Mouse (Mus musculus) stomach, embryonic 16.5 days (tissue): ENCODE results near the gene Slc7a8. TPM values are rescaled to one million over a fixed set of nuclear protein-coding genes. Genes with fewer than 3 reads are reported as not detected.
A peak's percentile ranks its signal among the peaks of the same experiment; 100 is the strongest.
"Not testable (repeated sequence)": the region's sequence is repeated elsewhere in the genome, so short reads cannot be mapped to it uniquely, and the experiment has no call there.

ENCODE experiments used
- ATAC-seq: fragments of 200-750 bp; cut with Nextera tagmentation; 2 replicates; pipeline ENCODE4 v1.8.0; 2017; ENCODE audit warnings: moderate number of reproducible peaks, moderate TSS enrichment; ENCODE audit not compliant: insufficient read depth, low FRiP score
- H3K27ac ChIP-seq: fragments of 300-500 bp; sonication (generic); 2 replicates; pipeline ENCODE4 v1.5.1; 2014; ENCODE audit warnings: low read length
- H3K27me3 ChIP-seq: fragments of 300-500 bp; sonication (generic); 2 replicates; pipeline ENCODE4 v1.6.1; 2014; ENCODE audit warnings: low read length, control low read depth, mixed read lengths; ENCODE audit not compliant: control insufficient read depth, insufficient read depth
- H3K36me3 ChIP-seq: fragments of 300-500 bp; sonication (generic); 2 replicates; pipeline ENCODE4 v1.6.1; 2014; ENCODE audit warnings: low read length; ENCODE audit not compliant: control insufficient read depth, insufficient read depth
- H3K4me1 ChIP-seq: fragments of 300-500 bp; sonication (generic); 2 replicates; pipeline ENCODE4 v1.6.1; 2014; ENCODE audit warnings: low read length, control low read depth, mixed read lengths; ENCODE audit not compliant: control insufficient read depth, insufficient read depth
- H3K4me2 ChIP-seq: fragments of 300-500 bp; sonication (generic); 2 replicates; pipeline ENCODE4 v1.6.1; 2014; ENCODE audit warnings: low read depth, low read length, mixed read lengths
- H3K4me3 ChIP-seq: fragments of 300-500 bp; sonication (generic); replicated peaks from 2 replicates; pipeline ENCODE4 v1.5.1; 2014; ENCODE audit warnings: mild to moderate bottlenecking, low read length
- H3K9ac ChIP-seq: fragments of 300-500 bp; sonication (generic); 2 replicates; pipeline ENCODE4 v1.6.1; 2014; ENCODE audit warnings: low read length
- H3K9me3 ChIP-seq: fragments of 300-500 bp; sonication (generic); replicated peaks from 2 replicates; pipeline ENCODE4 v1.6.1; 2016; ENCODE audit warnings: low read length, control low read depth; ENCODE audit not compliant: control insufficient read depth
- WGBS: fragments of 180-500 bp; shearing (Covaris S2); extraction: QIAGEN DNeasy Blood & Tissue Kit; methylation state at CpG from one replicate; pipeline ENCODE4 v1.1.7; 2014; 5-methylcytosine and 5-hydroxymethylcytosine counted together
- polyA plus RNA-seq: library from polyadenylated mRNA; unstranded; fragments of >200 nt; fragmentation: Nextera tagmentation; extraction: Ambion mirVana; gene quantifications from 2 replicates; pipeline ENCODE4 v1.2.1, GENCODE M21; 2015

Slc7a8 gene
- polyA plus RNA-seq, 1 experiment from 2014 or later, result 10.2 TPM

DNA sequence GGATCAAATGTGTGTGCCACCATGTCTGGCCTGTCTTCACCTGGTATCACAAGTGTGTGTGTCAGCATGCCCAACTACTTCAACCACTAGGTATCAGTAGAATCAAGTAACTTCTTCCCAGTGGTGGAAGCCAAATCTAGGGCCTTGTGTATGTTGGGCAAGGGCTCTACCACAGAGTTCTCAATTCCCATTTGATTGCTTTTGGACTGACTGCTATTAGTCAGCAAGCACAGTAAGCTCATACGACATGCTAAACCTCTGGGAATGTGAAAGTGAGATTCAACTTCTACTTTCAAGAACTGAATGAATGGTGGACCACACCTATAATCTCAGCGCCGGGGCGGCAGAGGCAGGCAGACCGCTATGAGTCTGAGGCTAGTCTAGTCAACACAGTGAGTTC lies 11.4 kb downstream of the Slc7a8 start:
- ATAC-seq, result no peak

DNA sequence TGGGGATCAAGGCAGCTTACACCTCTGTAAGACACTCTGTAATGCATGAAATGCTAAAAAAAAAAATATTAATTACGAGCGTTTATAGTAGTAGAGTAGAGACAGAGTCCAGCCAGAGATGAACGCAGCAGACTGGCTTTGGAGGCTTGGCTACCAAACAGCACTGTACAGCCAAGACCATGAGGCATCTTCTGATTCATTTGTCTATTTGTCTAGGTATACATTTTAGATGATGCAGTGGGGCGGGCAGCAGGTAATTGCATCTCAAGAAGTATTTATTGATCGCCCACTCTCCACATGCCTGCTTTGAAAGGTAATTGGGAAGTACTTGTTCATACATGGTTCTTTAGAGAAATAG lies 12.7 kb downstream of the Slc7a8 start:
- WGBS, result 83% methylated on average over 5 of the region's 5 CpGs
- Histone ChIP-seq H3K9me3 (no peaks in the 10 kb centered on the region), H3K27me3 (no peaks in the 10 kb centered on the region), H3K4me1 (no peaks in the 10 kb centered on the region), H3K4me3 (no peak overlapping the region), H3K9ac (no peak overlapping the region), H3K4me2 (no peak overlapping the region), H3K36me3 (no peaks in the 10 kb centered on the region), H3K27ac (no peak overlapping the region)
- no peak for ATAC-seq

More for the DNA sequence above, 11.4 kb downstream of the Slc7a8 start:
- H3K9me3 ChIP-seq, result no peaks in the 10 kb centered on the region
- H3K27ac ChIP-seq, result no peak overlapping the region
- H3K9ac ChIP-seq, result no peak overlapping the region
- H3K4me3 ChIP-seq, result no peak overlapping the region
- 91% methylated on average over 5 of the region's 5 CpGs for WGBS
- no peaks in the 10 kb centered on the region for H3K36me3 ChIP-seq
- H3K4me1 ChIP-seq, result no peaks in the 10 kb centered on the region
- no peaks in the 10 kb centered on the region for H3K27me3 ChIP-seq
- no peak overlapping the region for H3K4me2 ChIP-seq

GRCm38 (mm10) chr14:54768314-54769067 lies 13.3 kb downstream of the Slc7a8 start:
- WGBS, result 73% methylated on average over 10 of the region's 10 CpGs

DNA sequence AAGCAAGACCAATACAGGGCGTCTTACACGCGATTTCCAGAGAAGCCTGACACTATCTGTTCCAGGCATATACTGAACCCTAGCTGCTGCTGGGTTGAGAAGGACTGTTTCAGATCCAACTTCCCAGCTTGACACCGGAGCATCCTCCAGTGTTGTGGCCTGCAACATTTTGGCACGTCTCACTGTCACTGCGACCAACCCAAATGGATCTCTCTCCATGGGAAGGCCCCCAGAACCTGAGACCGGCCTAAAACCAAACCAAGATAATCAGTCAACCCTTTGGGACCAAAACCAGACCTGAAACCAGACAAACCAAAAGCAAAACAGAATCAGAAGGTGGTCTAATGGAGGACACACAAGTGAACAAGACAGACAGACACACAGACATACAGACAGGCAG lies 14.8 kb downstream of the Slc7a8 start:
- H3K9me3 ChIP-seq, ATAC-seq, H3K36me3 ChIP-seq, H3K4me2 ChIP-seq, H3K4me1 ChIP-seq, H3K4me3 ChIP-seq, H3K9ac ChIP-seq, H3K27ac ChIP-seq, H3K27me3 ChIP-seq: not testable (repeated sequence)
- 86% methylated on average over 6 of the region's 7 CpGs for WGBS

More at GRCm38 (mm10) chr14:54768314-54769067, 13.3 kb downstream of the Slc7a8 start:
- H3K4me2 ChIP-seq, result no peak overlapping the region
- no peaks in the 10 kb centered on the region for H3K4me1 ChIP-seq
- no peak overlapping the region for H3K4me3 ChIP-seq
- no peaks in the 10 kb centered on the region for H3K9me3 ChIP-seq
- H3K27me3 ChIP-seq, result no peaks in the 10 kb centered on the region
- no peak overlapping the region for H3K9ac ChIP-seq
- ATAC-seq, result no peak
- H3K36me3 ChIP-seq, result no peaks in the 10 kb centered on the region
- H3K27ac ChIP-seq, result no peak overlapping the region

DNA sequence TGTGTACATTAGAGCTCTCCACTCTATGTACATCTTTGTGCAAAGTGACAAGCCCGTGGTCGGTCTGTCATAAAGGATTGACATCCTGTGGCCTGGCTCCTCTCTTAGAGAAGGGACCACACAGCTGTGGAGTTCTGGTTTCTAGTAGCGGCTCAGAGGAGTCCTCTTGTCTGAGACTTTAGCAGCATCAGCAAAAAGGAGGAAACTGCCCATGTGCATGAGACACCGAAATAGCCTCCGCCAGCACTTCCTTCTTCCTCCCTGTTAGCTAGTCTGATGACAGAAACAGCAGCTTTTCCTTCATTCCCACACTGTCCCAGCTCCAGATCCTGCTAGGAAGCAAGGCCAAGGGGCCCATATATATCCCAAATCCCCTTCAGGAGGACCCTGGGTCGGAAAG lies 25.4 kb downstream of the Slc7a8 start:
- peaks cover 10% of the 10 kb centered on the region; the same call in 1 of the 2 replicates for H3K4me1 ChIP-seq
- H3K9ac ChIP-seq, result no peak overlapping the region
- H3K36me3 ChIP-seq, result no peaks in the 10 kb centered on the region
- no peak for ATAC-seq
- 61% methylated on average over 6 of the region's 6 CpGs for WGBS
- no peak overlapping the region for H3K4me3 ChIP-seq
- H3K27me3 ChIP-seq, result no peaks in the 10 kb centered on the region
- 0 out of 2 replicates have a peak overlapping the region, but pooled peaks have one; percentile 11 for H3K27ac ChIP-seq
- H3K9me3 ChIP-seq, result no peaks in the 10 kb centered on the region
- H3K4me2 ChIP-seq, result no peak overlapping the region

- Histone ChIP-seq H3K36me3 (no peaks in the 10 kb centered on the region), H3K4me2 (peak overlapping the region; percentile 27), H3K27ac (peak overlapping the region; percentile 31), H3K9me3 (no peaks in the 10 kb centered on the region), H3K4me1 (peaks cover 10% of the 10 kb centered on the region; the same call in 1 of the 2 replicates), H3K9ac (no peak overlapping the region), H3K27me3 (no peaks in the 10 kb centered on the region), H3K4me3 (0 out of 2 replicates have a peak overlapping the region, but pooled peaks have one; percentile 2)
- 17% methylated on average over 6 of the region's 6 CpGs for WGBS
- peak; percentile 86 for ATAC-seq
These were observed 27.1 kb downstream of the Slc7a8 start for GRCm38 (mm10) chr14:54754602-54755018.

- Histone ChIP-seq H3K9me3 (no peaks in the 10 kb centered on the region), H3K9ac (no peak overlapping the region), H3K27ac (no peak overlapping the region), H3K4me3 (0 out of 2 replicates have a peak overlapping the region, but pooled peaks have one; percentile 2), H3K36me3 (no peaks in the 10 kb centered on the region), H3K27me3 (no peaks in the 10 kb centered on the region), H3K4me2 (peak overlapping the region; percentile 27), H3K4me1 (peaks cover 10% of the 10 kb centered on the region; the same call in 1 of the 2 replicates)
- no peak for ATAC-seq
- WGBS, result 68% methylated on average over 14 of the region's 14 CpGs
These were observed 27.7 kb downstream of the Slc7a8 start for GRCm38 (mm10) chr14:54753986-54754601.

- 74% methylated on average over 6 of the region's 6 CpGs for WGBS
- H3K4me3 ChIP-seq, result no peak overlapping the region
- ATAC-seq, result no peak
These were observed 28.8 kb downstream of the Slc7a8 start for GRCm38 (mm10) chr14:54752938-54753337.

DNA sequence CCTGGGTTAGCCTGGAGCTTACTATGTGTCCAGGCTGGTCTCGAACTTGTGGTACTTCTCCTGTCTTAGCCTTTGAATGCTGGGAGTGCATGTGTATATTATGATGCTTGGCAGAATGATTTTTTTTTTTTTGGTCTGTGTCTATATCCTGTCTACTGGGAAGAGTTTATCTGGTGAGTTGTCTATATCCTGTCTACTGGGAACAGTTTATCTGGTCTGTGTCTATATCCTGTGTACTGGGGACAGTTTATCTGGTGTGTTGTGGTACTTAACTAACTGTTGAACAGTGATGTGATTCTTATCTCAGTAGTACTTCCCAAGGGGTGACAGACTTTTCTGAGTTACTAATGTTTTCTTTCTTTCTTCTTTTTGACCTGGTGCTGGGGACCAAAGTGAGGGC lies 30.0 kb downstream of the Slc7a8 start:
- Histone ChIP-seq H3K36me3 (no peaks in the 10 kb centered on the region), H3K9ac (no peak overlapping the region), H3K4me3 (no peak overlapping the region), H3K27ac (no peak overlapping the region), H3K4me2 (no peak overlapping the region), H3K4me1 (peaks cover 10% of the 10 kb centered on the region; the same call in 1 of the 2 replicates), H3K9me3 (no peaks in the 10 kb centered on the region), H3K27me3 (no peaks in the 10 kb centered on the region)
- ATAC-seq, result no peak
- WGBS, result 77% methylated on average over 1 of the region's 1 CpGs

More at GRCm38 (mm10) chr14:54752938-54753337, 28.8 kb downstream of the Slc7a8 start:
- H3K4me1 ChIP-seq, result peaks cover 10% of the 10 kb centered on the region; the same call in 1 of the 2 replicates
- no peak overlapping the region for H3K27ac ChIP-seq
- H3K9ac ChIP-seq, result no peak overlapping the region
- no peaks in the 10 kb centered on the region for H3K27me3 ChIP-seq
- H3K36me3 ChIP-seq, result no peaks in the 10 kb centered on the region
- H3K9me3 ChIP-seq, result no peaks in the 10 kb centered on the region
- H3K4me2 ChIP-seq, result no peak overlapping the region
